Mouse (Mus musculus) ES-CJ7 (cell line): Measurements from ENCODE around the gene Ccdc69.

Experiments
- DNase-seq: peaks from one replicate; pipeline ENCODE4 v3.0.0; 2011; ENCODE audit warnings: low read depth, low spot score

The Ccdc69 gene

GRCm38 (mm10) chr11:55097463-55098188 lies 19.7 kb upstream of the Ccdc69 start, which contains the start of gene Gm2a:
Gene Gm2a (plus strand): TSS chr11:55098115.
- DNase-seq: peak; percentile 98

DNA sequence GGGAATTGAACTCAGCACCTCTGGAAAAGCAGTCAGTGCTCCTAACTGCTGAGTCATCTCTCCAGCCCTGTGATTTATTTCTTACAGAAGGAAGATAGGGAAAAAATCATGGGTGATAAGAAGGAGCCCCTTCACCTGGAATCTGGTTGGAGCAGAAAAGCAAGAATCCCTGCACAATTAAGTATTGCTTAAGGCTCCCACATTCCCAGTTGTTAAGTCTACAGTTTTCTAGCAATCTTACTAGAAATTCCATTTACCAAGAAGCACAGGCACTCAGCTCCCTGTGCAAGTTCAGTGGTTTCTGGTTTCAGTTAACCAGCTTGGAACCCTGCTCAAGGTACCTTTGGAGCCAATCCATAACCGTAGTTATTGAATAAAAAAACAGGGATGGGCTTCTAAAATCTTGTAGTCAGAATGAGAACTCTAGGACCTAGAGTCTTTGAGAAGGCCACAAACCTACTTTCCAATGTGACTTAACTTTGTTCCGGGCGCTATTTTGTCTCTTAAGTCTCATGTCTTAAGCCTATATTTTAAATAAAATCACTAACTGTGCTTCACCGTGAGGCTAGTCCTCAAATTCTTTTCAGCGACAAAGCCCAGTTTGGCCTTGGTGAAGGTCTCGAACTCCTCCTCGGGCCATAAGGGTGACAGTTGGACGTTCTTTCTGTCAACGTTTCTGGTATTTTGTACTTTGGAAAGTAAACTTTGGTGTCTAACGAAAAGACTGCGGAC lies 19.0 kb upstream of the Ccdc69 start:
- no peak for DNase-seq

- DNase-seq: peak; percentile 61
These were observed 18.4 kb upstream of the Ccdc69 start for GRCm38 (mm10) chr11:55096296-55096695.

GRCm38 (mm10) chr11:55093096-55093495 lies 15.2 kb upstream of the Ccdc69 start:
- no peak for DNase-seq

DNA sequence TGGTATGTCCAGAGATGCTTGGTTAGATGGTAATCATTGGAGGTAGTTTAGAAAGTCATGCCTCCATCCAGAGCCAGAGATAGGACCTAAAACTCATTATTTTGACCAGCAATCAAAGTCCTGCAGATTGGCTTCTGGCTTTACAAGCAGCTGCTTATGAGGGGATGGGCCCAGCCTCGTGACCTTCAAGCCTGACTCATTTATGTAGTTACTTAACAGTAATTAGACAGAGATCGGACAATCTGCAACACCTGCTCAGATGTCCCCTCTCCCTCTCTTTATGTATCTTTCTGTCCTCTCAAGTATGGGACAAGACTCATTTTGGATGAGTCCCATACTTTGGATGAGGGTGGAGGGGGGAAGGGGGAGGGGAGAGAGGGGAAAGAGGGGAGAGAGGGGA lies 12.0 kb upstream of the Ccdc69 start:
- no peak for DNase-seq

- peak; percentile 79 for DNase-seq
These were observed 9.1 kb upstream of the Ccdc69 start for GRCm38 (mm10) chr11:55087006-55087405.

DNA sequence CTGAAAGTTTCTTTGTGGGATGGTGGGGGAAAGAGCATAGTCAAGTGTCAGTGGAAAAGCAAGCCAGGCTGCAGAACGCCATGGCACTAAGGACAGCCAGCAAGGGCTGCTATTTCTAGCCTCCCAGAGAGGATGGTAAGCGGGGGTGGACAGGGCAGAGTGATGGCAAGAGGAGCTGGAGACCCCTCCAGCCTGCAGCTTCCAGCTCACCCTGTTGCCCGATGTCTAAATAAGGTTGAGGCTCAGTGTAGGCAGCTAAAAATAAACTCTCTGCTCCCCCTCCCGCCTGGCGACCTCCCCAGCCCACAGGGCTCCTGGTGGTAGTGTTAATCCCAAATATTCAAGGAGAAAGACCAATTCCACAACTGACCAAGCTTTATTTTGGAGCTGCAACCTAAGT lies 7.5 kb upstream of the Ccdc69 start:
- DNase-seq: no peak

DNA sequence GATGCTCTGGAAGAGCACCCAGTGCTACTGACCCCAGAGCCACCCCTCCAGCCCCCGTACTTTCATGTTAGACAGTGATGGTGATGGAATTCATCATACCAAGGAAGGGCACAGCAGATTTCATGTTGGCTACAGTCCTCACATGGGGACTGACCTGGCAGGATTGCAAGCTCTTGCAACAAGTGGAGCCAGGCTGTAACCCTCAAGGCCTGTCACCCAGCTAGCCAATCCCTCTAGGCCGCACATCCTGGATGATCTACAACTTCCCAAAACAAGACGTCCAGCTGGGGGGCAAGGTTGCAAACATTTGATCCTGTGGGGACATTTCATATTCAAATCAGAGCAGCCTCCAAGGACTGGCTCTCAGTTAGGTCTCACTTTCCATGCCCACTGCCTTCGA lies 6.7 kb upstream of the Ccdc69 start:
- DNase-seq: no peak

- DNase-seq: no peak
These were observed 3.3 kb upstream of the Ccdc69 start for GRCm38 (mm10) chr11:55081206-55081605.

DNA sequence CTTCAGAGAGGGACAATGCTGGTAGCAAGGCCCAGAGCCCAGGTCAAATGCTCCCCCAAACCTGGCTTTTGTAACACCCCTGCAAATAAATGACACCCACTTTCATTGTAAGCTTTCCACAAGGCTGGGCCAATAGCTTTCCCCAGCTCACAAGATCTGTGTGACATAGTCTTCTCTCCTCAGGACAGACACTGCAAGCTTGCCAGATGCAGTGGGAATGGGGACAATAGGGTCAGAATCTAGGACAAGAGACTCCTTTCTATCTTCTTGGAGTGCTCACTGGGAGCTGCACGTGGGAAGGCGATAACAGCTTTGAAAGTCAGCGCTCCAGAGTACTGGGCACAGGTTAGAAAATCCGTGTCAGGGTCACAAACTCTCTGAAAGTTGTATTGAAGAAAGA lies 1.2 kb upstream of the Ccdc69 start:
- no peak for DNase-seq

GRCm38 (mm10) chr11:55078502-55078901 lies 571 bp upstream of the Ccdc69 start:
- no peak for DNase-seq

DNA sequence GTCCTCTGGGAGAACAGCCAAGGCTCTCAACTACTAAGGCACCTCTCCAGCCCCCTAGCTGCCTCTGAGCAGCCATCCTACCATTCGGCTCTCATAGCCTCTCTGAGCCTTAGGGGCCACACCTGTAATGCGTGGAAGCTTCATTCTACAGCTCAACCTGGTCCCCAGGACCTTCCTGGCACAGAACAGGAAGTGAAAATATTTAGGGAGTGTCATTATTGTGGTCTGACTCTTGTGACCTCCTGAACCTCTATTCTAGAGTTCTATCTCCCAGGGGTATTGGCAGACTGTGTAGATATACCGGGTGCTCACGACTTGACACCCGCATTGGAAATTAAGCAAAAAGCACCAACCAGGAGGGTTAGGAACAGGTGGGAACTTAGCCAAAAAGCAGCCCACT lies 1.7 kb downstream of the Ccdc69 start:
- DNase-seq: no peak

DNA sequence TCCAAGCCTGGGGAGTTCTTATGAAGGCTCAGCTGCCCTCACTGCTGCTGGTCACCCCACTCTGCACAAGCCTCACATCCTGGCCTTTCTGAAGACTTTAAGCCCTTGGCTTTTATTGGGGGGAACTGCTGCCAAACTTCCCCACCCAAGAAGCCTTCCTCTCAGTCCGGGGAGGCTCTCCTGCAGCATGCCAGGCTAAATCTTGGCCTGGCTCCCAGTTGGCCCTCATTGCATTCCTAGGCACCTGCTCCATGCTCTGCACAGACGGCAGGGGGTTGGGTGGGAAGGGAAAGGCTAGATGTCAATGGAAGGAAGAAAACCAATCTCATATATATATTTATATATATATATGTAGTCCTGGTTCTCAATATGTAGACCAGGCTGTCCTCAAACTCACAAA lies 2.3 kb downstream of the Ccdc69 start:
- no peak for DNase-seq

DNA sequence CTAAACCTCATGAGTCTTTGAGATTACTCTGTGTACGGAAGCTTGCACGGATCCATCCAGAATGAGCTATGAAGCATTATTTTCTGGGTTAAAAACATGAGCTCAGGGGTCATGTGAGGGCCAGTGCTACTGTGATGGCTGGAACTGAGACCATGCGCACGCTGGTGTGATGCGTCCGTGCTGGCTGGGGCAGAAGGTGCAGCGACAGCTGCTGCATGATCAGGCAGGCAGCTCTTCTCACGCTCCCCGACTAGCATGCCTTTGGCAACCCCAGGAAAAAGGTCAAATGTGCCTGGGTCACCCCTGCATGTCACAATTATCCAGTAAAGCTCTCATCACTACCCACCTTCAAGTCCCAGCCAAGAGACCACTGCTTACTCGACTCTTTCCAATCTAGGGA lies 4.7 kb downstream of the Ccdc69 start:
- DNase-seq: no peak

- no peak for DNase-seq
These were observed 5.5 kb downstream of the Ccdc69 start for GRCm38 (mm10) chr11:55072467-55072866.

- DNase-seq: no peak
These were observed 6.6 kb downstream of the Ccdc69 start for GRCm38 (mm10) chr11:55071344-55071743.

DNA sequence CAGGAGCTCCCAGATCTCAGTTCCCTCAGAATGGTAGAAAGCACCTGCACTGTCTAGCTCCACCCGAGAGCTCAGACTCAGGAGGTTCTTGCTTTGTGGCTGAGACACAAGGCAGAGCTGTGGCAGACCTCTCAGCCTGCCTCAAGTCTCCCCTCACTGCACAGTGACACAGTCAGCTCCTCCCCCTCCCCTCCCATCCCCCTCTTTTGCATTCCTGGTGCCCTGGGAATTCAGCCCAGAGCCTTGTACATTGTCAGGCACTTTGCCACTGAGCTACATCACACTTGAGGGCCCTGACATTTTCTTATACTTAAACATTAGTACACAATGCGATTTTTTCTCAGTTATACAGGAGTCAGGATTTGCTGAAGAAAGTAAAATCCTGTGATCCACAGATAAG lies 8.9 kb downstream of the Ccdc69 start:
- DNase-seq: peak; percentile 59

DNA sequence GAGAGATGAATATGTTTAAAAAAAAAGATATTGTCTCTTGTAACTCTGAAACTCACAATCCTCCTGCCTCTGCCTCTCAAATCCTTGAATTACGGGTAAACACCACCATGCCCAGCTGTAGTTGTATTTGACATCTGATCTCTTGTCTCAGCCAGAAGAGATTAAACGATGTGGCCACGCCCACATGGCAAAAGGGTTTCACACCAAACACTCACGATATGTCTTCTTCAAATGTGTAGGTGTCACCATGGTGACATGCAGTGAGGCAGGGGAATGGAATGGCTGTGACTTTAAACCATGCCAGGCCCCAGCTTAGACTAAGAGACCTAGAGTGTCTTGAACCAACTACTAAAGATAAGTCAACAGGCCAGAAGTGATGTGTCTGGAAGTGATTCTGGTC lies 11.0 kb downstream of the Ccdc69 start:
- DNase-seq: no peak

DNA sequence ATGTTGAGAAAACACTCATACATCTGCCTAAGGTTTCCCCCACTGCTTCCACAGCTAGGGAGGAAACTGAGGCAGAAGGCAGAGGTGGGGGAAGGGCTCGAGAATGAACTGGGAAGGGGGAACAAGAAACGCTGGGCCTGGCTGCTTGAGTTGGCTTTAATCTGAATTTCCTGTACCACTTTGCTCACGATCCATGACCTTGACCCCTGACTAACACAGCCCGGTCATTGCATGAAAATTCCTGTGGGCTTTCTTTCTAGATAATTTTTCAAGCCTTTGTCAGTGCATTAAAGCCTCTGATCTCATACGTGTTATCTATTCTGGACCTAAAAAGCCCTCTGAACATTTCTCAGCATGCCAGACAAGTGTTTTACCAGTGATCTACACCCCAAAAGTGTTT lies 15.1 kb downstream of the Ccdc69 start:
- DNase-seq: no peak

DNA sequence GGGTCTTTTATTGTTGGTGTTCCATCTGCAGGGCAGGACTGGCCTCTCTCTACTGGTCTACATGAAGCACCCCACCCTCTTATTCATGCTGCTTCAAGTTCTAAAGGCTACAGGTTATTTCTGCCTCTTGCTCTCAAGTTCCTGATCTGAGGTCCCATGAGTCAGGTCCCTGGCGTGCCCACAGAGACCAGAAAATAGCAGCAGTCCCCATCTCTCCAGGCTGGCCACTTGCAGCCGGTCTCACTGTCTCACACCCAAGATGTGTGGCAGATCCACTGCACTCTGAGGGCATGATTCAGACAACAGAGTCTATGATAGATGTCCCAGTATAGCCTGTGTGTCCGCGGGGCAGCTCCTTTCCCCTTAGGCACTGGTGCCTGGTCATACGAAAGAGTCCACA lies 17.1 kb downstream of the Ccdc69 start:
- no peak for DNase-seq

DNA sequence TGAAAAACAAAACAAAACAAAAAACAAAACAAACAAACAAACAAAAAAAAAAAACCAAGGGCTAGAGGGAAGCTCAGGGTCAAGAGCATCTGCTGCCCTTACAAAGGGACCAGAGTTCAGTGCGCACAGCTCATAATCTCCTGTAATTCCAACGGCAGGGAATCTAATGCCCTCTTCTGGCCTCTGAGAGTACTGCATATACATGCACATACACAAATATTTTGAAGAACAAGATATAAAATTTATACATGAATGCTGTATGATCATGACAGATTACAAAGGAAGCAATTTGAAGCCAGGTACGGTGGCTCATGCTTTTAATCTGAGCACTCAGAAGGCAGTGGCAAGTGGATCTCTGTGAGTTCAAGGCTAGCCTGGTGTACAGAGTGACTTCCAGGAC lies 20.4 kb downstream of the Ccdc69 start:
- peak; percentile 39 for DNase-seq

DNA sequence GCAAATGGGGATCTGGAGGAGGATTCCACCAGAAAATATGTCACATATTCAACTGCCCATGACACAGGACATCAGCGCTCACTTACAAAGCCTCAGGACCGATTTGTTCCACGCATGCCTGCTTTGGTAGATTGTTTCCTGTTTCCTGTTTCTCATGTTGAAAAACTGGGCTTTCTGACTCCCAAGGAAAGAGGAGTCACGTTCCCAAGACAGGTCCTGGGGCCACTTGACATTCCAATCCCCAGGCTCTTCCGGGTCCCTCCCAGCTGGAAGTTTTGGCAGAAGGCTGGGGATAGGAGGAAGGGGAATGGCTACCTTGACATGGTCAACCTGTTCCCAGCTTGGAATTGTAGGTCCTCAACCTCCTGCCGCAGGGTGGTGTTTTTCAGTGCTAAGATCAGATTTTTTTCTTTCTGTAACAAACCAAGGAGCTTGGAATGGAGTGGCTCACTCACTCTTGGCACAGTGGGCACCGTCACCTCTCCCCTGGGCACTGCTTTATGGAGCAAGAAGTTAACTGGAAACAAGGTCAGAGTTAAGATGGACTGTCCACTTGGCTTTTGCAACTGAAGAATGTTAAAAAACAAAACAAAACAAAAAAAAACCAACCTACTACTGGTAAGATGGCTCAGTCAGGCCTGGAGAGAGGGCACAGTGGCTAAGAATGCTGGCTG lies 27.0 kb downstream of the Ccdc69 start:
- DNase-seq: no peak

DNA sequence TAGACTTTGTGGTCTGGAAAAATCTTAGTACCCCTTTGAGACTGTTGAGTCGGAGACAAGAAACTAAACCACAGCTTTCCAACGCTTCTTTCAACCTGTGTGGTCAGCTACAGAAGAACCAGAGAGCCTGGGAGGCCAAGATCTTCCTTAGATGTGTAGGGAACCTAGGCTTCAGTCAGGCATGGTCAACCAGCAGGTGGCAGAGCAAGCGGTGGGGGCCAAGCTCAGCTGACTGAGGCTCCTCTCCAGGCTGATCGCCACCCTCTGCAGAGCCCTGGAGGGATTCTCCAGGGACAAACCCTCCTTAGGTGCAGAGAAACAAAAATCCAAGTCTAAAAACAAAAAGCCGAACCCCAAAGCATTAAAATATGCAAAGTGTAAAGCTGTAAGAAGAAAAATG lies 31.3 kb downstream of the Ccdc69 start:
- DNase-seq: peak; percentile 21
